Mouse (Mus musculus): ENCODE measurements at regions not wholly inside any gene's neighbourhood (a gene's known extent, or its start where the extent isn't known, plus 50 kb on each side); places are given as distances from the start of the nearest gene placed in this dataset.

DNA sequence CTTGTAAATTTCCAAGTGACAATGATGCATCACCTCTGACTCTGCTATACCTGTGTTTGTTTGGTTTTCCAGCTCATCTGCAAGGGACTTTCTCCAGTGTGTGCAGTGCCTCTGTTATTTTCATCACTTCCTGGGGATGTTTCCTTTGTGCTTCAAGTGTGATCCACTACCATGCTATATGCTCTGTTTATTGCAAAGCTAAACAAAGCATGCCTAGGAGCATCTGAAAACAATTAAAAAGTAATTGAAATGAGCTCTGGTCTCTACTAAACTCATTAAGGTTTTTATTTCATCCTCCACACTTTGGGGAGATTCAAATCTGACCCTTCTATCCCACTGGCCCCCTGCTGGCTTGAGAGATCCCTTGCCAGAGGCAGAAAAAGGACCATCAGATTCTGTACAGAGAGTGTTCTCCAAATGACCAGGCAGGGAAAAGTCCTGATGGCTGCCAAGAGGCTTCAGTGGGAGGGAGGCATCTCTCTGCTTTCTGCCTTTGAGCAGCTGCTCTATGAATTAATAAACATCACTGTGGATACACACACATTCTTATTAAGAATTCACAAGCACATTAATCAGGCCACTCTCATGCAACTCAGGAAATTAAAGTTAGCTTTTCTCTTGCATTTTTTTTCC, 57.0 kb downstream of the Amd2 start:
- Histone ChIP-seq H3K9ac (replicated peaks; ENCODE audit: low read length) (no peak overlapping the region), H3K4me1 (ENCODE audit: insufficient read depth, low read length) (no peaks in the 10 kb centered on the region), H3K9me3 (ENCODE audit: low read length) (no peaks in the 10 kb centered on the region), H3K4me2 (ENCODE audit: low read depth, low read length) (no peak overlapping the region), H3K36me3 (ENCODE audit: insufficient read depth, low read length) (no peaks in the 10 kb centered on the region), H3K4me3 (ENCODE audit: low read length) (no peak overlapping the region), H3K27ac (0 out of 2 replicates have a peak overlapping the region, but pooled peaks have one; percentile 8), H3K27me3 (ENCODE audit: insufficient read depth, low read length) (no peaks in the 10 kb centered on the region)
- peak; percentile 71 for DNase-seq (ENCODE audit: low spot score)
- peak; percentile 29 for TF ChIP-seq CTCF (IDR thresholded peaks at IDR 0.05; ENCODE audit: low read depth)
- ATAC-seq = peak; percentile 92

DNA sequence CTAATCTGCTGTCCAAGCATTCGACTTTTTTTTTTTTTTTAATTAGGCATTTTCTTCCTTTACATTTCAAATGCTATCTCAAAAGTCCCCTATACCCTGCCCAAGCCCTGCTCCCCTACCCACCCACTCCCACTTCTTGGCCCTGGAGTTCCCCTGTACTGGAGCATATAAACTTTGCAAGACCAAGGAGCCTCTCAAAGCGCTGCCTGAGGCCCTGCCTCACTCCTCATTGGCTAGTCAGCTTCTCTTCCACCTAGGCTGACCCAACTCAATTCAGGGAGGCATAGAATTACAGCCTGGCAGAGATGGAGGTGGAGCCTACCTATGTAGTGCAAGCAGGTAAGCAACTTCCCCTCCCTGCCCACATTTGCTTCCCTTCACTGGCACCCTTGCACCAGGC, 61.8 kb downstream of the Amd2 start:
- Histone ChIP-seq H3K9me3 (ENCODE audit: low read length) (no peaks in the 10 kb centered on the region), H3K9ac (replicated peaks; ENCODE audit: low read length) (no peak overlapping the region), H3K4me3 (ENCODE audit: low read length) (no peak overlapping the region), H3K4me2 (ENCODE audit: low read depth, low read length) (no peak overlapping the region), H3K4me1 (ENCODE audit: insufficient read depth, low read length) (no peaks in the 10 kb centered on the region), H3K27me3 (ENCODE audit: insufficient read depth, low read length) (no peaks in the 10 kb centered on the region), H3K36me3 (ENCODE audit: insufficient read depth, low read length) (no peaks in the 10 kb centered on the region), H3K27ac (no peak overlapping the region)
- no peak for TF ChIP-seq CTCF (IDR thresholded peaks at IDR 0.05; ENCODE audit: low read depth)
- no peak for ATAC-seq
- no peak for DNase-seq (ENCODE audit: low spot score)
- 70% methylated on average over 2 of the region's 2 CpGs for WGBS

- DNase-seq (ENCODE audit: low spot score) = no peak
Measured at GRCm38 (mm10) chr10:35620853-35621252, 90.8 kb downstream of the Amd2 start.

GRCm38 (mm10) chr10:35586251-35586650, 125.4 kb downstream of the Amd2 start:
- H3K36me3 ChIP-seq (ENCODE audit: insufficient read depth, low read length) = no peaks in the 10 kb centered on the region
- TF ChIP-seq CTCF (IDR thresholded peaks at IDR 0.05; ENCODE audit: low read depth) = no peak
- no peak overlapping the region for H3K27ac ChIP-seq
- H3K9me3 ChIP-seq (ENCODE audit: low read length) = no peaks in the 10 kb centered on the region
- peak; percentile 27 for DNase-seq (ENCODE audit: low spot score)
- WGBS = 66% methylated on average over 1 of the region's 1 CpGs
- H3K4me2 ChIP-seq (ENCODE audit: low read depth, low read length) = no peak overlapping the region
- H3K4me1 ChIP-seq (ENCODE audit: insufficient read depth, low read length) = no peaks in the 10 kb centered on the region
- no peak overlapping the region for H3K9ac ChIP-seq (replicated peaks; ENCODE audit: low read length)
- ATAC-seq = 0 out of 2 replicates have a peak, but pooled peaks have one; percentile 24
- no peak overlapping the region for H3K4me3 ChIP-seq (ENCODE audit: low read length)
- H3K27me3 ChIP-seq (ENCODE audit: insufficient read depth, low read length) = no peaks in the 10 kb centered on the region

More at GRCm38 (mm10) chr10:35620853-35621252, 90.8 kb downstream of the Amd2 start:
- 87% methylated on average over 1 of the region's 1 CpGs for WGBS
- Histone ChIP-seq H3K9ac (replicated peaks; ENCODE audit: low read length) (no peak overlapping the region), H3K4me1 (ENCODE audit: insufficient read depth, low read length) (no peaks in the 10 kb centered on the region), H3K9me3 (ENCODE audit: low read length) (no peaks in the 10 kb centered on the region), H3K36me3 (ENCODE audit: insufficient read depth, low read length) (no peaks in the 10 kb centered on the region), H3K27me3 (ENCODE audit: insufficient read depth, low read length) (no peaks in the 10 kb centered on the region), H3K4me3 (ENCODE audit: low read length) (no peak overlapping the region), H3K27ac (no peak overlapping the region), H3K4me2 (ENCODE audit: low read depth, low read length) (no peak overlapping the region)
- TF ChIP-seq CTCF (IDR thresholded peaks at IDR 0.05; ENCODE audit: low read depth) = no peak
- no peak for ATAC-seq
